Mouse (Mus musculus): Measurements from ENCODE around the gene Treml2. TPM values are rescaled to one million over a fixed set of nuclear protein-coding genes. Genes with fewer than 3 reads are reported as not detected.
"Not testable (repeated sequence)": the region's sequence is repeated elsewhere in the genome, so short reads cannot be mapped to it uniquely, and the experiment has no call there.

Treml2 gene
- polyA plus RNA-seq, 1 experiment, result 56.4 TPM

GRCm38 (mm10) chr17:48343065-48343464, 43.8 kb downstream of the Treml2 start:
- no peak overlapping the region for H3K4me3 ChIP-seq (ENCODE audit: extremely low read depth, insufficient read depth, insufficient read length)
- WGBS, result 90% methylated on average over 2 of the region's 2 CpGs
- H3K36me3 ChIP-seq (ENCODE audit: control insufficient read depth, insufficient read depth, low read length), result no peaks in the 10 kb centered on the region
- DNase-seq (ENCODE audit: low read depth in 1 of 2, low spot score in 2 of 2), result no peak
- TF ChIP-seq POLR2A (IDR thresholded peaks at IDR 0.05; ENCODE audit: low read depth, low read length) (no peak), CTCF (IDR thresholded peaks at IDR 0.05; ENCODE audit: extremely low read depth, insufficient read depth, insufficient read length, insufficient replicate concordance) (no peak)
- no peaks in the 10 kb centered on the region for H3K4me1 ChIP-seq (ENCODE audit: control insufficient read depth, insufficient read depth, insufficient read length)
- no peak overlapping the region for H3K27ac ChIP-seq (ENCODE audit: insufficient read depth, low read length)
- no peaks in the 10 kb centered on the region for H3K27me3 ChIP-seq (ENCODE audit: control insufficient read depth, insufficient read depth, low read length)

GRCm38 (mm10) chr17:48345824-48346223, 46.5 kb downstream of the Treml2 start:
- Histone ChIP-seq H3K4me3 (ENCODE audit: extremely low read depth, insufficient read depth, insufficient read length) (no peak overlapping the region), H3K4me1 (ENCODE audit: control insufficient read depth, insufficient read depth, insufficient read length) (no peaks in the 10 kb centered on the region)

GRCm38 (mm10) chr17:48346231-48346630, 46.9 kb downstream of the Treml2 start, which contains the start of gene Trem2:
Gene Trem2, plus strand, starts transcription at chr17:48346401.
- Histone ChIP-seq H3K27me3 (ENCODE audit: control insufficient read depth, insufficient read depth, low read length) (no peaks in the 10 kb centered on the region), H3K27ac (ENCODE audit: insufficient read depth, low read length) (no peak within 1 kb of the TSS), H3K4me1 (ENCODE audit: control insufficient read depth, insufficient read depth, insufficient read length) (no peaks in the 10 kb centered on the region), H3K36me3 (ENCODE audit: control insufficient read depth, insufficient read depth, low read length) (no peaks in the 10 kb centered on the region), H3K4me3 (ENCODE audit: extremely low read depth, insufficient read depth, insufficient read length) (no peak within 1 kb of the TSS)
- DNase-seq (ENCODE audit: low read depth in 1 of 2, low spot score in 2 of 2), result no peak
- TF ChIP-seq CTCF (IDR thresholded peaks at IDR 0.05; ENCODE audit: extremely low read depth, insufficient read depth, insufficient read length, insufficient replicate concordance) (no peak), POLR2A (IDR thresholded peaks at IDR 0.05; ENCODE audit: low read depth, low read length) (no peak)
- WGBS, result 77% methylated on average over 5 of the region's 5 CpGs

More at GRCm38 (mm10) chr17:48345824-48346223, 46.5 kb downstream of the Treml2 start:
- DNase-seq (ENCODE audit: low read depth in 1 of 2, low spot score in 2 of 2), result no peak
- no peaks in the 10 kb centered on the region for H3K36me3 ChIP-seq (ENCODE audit: control insufficient read depth, insufficient read depth, low read length)
- no peak overlapping the region for H3K27ac ChIP-seq (ENCODE audit: insufficient read depth, low read length)
- H3K27me3 ChIP-seq (ENCODE audit: control insufficient read depth, insufficient read depth, low read length), result no peaks in the 10 kb centered on the region
- 84% methylated on average over 4 of the region's 4 CpGs for WGBS
- TF ChIP-seq POLR2A (IDR thresholded peaks at IDR 0.05; ENCODE audit: low read depth, low read length) (no peak), CTCF (IDR thresholded peaks at IDR 0.05; ENCODE audit: extremely low read depth, insufficient read depth, insufficient read length, insufficient replicate concordance) (no peak)

- H3K27me3 ChIP-seq (ENCODE audit: control insufficient read depth, insufficient read depth, low read length), result no peaks in the 10 kb centered on the region
- TF ChIP-seq CTCF (IDR thresholded peaks at IDR 0.05; ENCODE audit: extremely low read depth, insufficient read depth, insufficient read length, insufficient replicate concordance) (no peak), POLR2A (IDR thresholded peaks at IDR 0.05; ENCODE audit: low read depth, low read length) (no peak)
- no peak overlapping the region for H3K27ac ChIP-seq (ENCODE audit: insufficient read depth, low read length)
- WGBS, result 66% methylated on average over 4 of the region's 4 CpGs
- H3K36me3 ChIP-seq (ENCODE audit: control insufficient read depth, insufficient read depth, low read length), result no peaks in the 10 kb centered on the region
- H3K4me1 ChIP-seq (ENCODE audit: control insufficient read depth, insufficient read depth, insufficient read length), result no peaks in the 10 kb centered on the region
- no peak overlapping the region for H3K4me3 ChIP-seq (ENCODE audit: extremely low read depth, insufficient read depth, insufficient read length)
- no peak for DNase-seq (ENCODE audit: low read depth in 1 of 2, low spot score in 2 of 2)
These were observed 47.5 kb downstream of the Treml2 start for GRCm38 (mm10) chr17:48346834-48347233.

- no peak overlapping the region for H3K27ac ChIP-seq (ENCODE audit: insufficient read depth, low read length)
- no peaks in the 10 kb centered on the region for H3K27me3 ChIP-seq (ENCODE audit: control insufficient read depth, insufficient read depth, low read length)
- H3K4me1 ChIP-seq (ENCODE audit: control insufficient read depth, insufficient read depth, insufficient read length), result no peaks in the 10 kb centered on the region
- no peaks in the 10 kb centered on the region for H3K36me3 ChIP-seq (ENCODE audit: control insufficient read depth, insufficient read depth, low read length)
- WGBS, result 56% methylated on average over 2 of the region's 2 CpGs
- H3K4me3 ChIP-seq (ENCODE audit: extremely low read depth, insufficient read depth, insufficient read length), result no peak overlapping the region
- no peak for TF ChIP-seq POLR2A (IDR thresholded peaks at IDR 0.05; ENCODE audit: low read depth, low read length)
- no peak for TF ChIP-seq CTCF (IDR thresholded peaks at IDR 0.05; ENCODE audit: extremely low read depth, insufficient read depth, insufficient read length, insufficient replicate concordance)
- DNase-seq (ENCODE audit: low read depth in 1 of 2, low spot score in 2 of 2), result no peak
These were observed 48.0 kb downstream of the Treml2 start for GRCm38 (mm10) chr17:48347287-48347686.

- no peak overlapping the region for H3K4me3 ChIP-seq (ENCODE audit: extremely low read depth, insufficient read depth, insufficient read length)
- no peak overlapping the region for H3K27ac ChIP-seq (ENCODE audit: insufficient read depth, low read length)
- H3K27me3 ChIP-seq (ENCODE audit: control insufficient read depth, insufficient read depth, low read length), result no peaks in the 10 kb centered on the region
- H3K36me3 ChIP-seq (ENCODE audit: control insufficient read depth, insufficient read depth, low read length), result no peaks in the 10 kb centered on the region
- no peaks in the 10 kb centered on the region for H3K4me1 ChIP-seq (ENCODE audit: control insufficient read depth, insufficient read depth, insufficient read length)
- TF ChIP-seq CTCF (IDR thresholded peaks at IDR 0.05; ENCODE audit: extremely low read depth, insufficient read depth, insufficient read length, insufficient replicate concordance), result no peak
- TF ChIP-seq POLR2A (IDR thresholded peaks at IDR 0.05; ENCODE audit: low read depth, low read length), result no peak
- WGBS, result 78% methylated on average over 5 of the region's 5 CpGs
- DNase-seq (ENCODE audit: low read depth in 1 of 2, low spot score in 2 of 2), result no peak
These were observed 51.4 kb downstream of the Treml2 start for GRCm38 (mm10) chr17:48350681-48351193.

- DNase-seq (ENCODE audit: low read depth in 1 of 2, low spot score in 2 of 2); H3K36me3 ChIP-seq (ENCODE audit: control insufficient read depth, insufficient read depth, low read length); H3K27ac ChIP-seq (ENCODE audit: insufficient read depth, low read length); H3K27me3 ChIP-seq (ENCODE audit: control insufficient read depth, insufficient read depth, low read length); H3K4me1 ChIP-seq (ENCODE audit: control insufficient read depth, insufficient read depth, insufficient read length); H3K4me3 ChIP-seq (ENCODE audit: extremely low read depth, insufficient read depth, insufficient read length): not testable (repeated sequence)
- WGBS, result 89% methylated on average over 7 of the region's 7 CpGs
These were observed 53.7 kb downstream of the Treml2 start for GRCm38 (mm10) chr17:48352976-48353375.

Data from spleen, adult 2 months (tissue).